Mouse (Mus musculus): Measurements from ENCODE around the gene Ntn5. TPM values are rescaled to one million over a fixed set of nuclear protein-coding genes. Genes with fewer than 3 reads are reported as not detected.

The Ntn5 gene
- polyA plus RNA-seq, 2 experiments, result 0.59 to 1.3 TPM

- no peak overlapping the region for H3K4me2 ChIP-seq (replicated peaks; ENCODE audit: low read depth, low read length, severe bottlenecking)
- TF ChIP-seq POLR2A (IDR thresholded peaks at IDR 0.05; ENCODE audit: borderline replicate concordance, extremely low read depth, insufficient read depth, insufficient read length), result no peak
- no peaks in the 10 kb centered on the region for H3K36me3 ChIP-seq (ENCODE audit: control insufficient read depth, insufficient read depth, low read length)
- ATAC-seq (ENCODE audit: low FRiP score, low read depth) (no peak), DNase-seq (ENCODE audit: low spot score) (no peak)
- no peak overlapping the region for H3K4me3 ChIP-seq (replicated peaks; ENCODE audit: low read length)
- H3K9me3 ChIP-seq (ENCODE audit: control insufficient read depth, low read length), result no peaks in the 10 kb centered on the region
- no peak overlapping the region for H3K27ac ChIP-seq (replicated peaks; ENCODE audit: low read depth, low read length)
- no peaks in the 10 kb centered on the region for H3K27me3 ChIP-seq (ENCODE audit: control insufficient read depth, insufficient read depth, low read length)
- WGBS, result 95% methylated on average over 9 of the region's 9 CpGs
- H3K4me1 ChIP-seq (ENCODE audit: control insufficient read depth, insufficient read depth, low read length), result no peaks in the 10 kb centered on the region
- no peak overlapping the region for H3K9ac ChIP-seq (ENCODE audit: low read depth, low read length, severe bottlenecking)
These were observed 14.9 kb upstream of the Ntn5 start for GRCm38 (mm10) chr7:45668921-45669320.

DNA sequence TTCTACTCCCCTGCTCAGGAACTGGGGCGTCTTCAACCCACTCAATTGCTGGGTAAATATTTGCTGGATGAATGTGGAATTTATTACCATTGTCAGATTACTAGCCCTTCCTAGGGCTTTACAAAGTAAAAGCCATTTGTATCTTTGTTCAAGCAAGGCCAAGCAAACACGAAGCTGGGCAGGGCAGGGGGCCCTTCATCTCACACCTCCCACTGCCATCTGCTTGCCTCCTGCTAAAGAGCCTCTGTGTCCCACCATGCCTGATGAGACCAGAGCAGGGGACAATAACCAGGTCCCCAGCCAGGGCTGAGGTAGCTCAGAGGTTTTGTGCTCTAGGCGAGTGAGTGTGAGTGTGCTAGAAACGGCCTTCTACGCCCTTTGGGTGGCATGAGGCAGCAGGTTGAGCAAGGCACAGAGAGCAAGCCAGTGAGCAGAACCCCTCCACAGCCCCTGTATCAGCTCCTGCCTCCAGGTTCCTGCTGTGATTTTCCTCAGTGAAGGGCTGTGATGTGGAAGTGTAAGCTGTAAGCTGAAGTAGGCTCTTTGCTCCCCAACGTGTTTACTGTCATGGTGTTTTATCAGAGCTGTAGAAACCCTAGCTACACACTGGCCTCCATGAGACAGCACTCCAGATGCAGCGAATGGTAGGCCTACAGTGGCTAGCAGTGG lies 6.1 kb upstream of the Ntn5 start:
- ATAC-seq (ENCODE audit: low FRiP score, low read depth) (no peak), DNase-seq (ENCODE audit: low spot score) (no peak)
- Histone ChIP-seq H3K4me1 (ENCODE audit: control insufficient read depth, insufficient read depth, low read length) (no peaks in the 10 kb centered on the region), H3K4me2 (replicated peaks; ENCODE audit: low read depth, low read length, severe bottlenecking) (no peak overlapping the region), H3K9ac (ENCODE audit: low read depth, low read length, severe bottlenecking) (no peak overlapping the region), H3K36me3 (ENCODE audit: control insufficient read depth, insufficient read depth, low read length) (no peaks in the 10 kb centered on the region), H3K4me3 (replicated peaks; ENCODE audit: low read length) (no peak overlapping the region), H3K27ac (replicated peaks; ENCODE audit: low read depth, low read length) (no peak overlapping the region), H3K9me3 (ENCODE audit: control insufficient read depth, low read length) (no peaks in the 10 kb centered on the region), H3K27me3 (ENCODE audit: control insufficient read depth, insufficient read depth, low read length) (no peaks in the 10 kb centered on the region)
- WGBS, result 67% methylated on average over 7 of the region's 7 CpGs
- TF ChIP-seq POLR2A (IDR thresholded peaks at IDR 0.05; ENCODE audit: borderline replicate concordance, extremely low read depth, insufficient read depth, insufficient read length), result no peak

GRCm38 (mm10) chr7:45678513-45678912 lies 5.3 kb upstream of the Ntn5 start:
- TF ChIP-seq POLR2A (IDR thresholded peaks at IDR 0.05; ENCODE audit: borderline replicate concordance, extremely low read depth, insufficient read depth, insufficient read length), result no peak
- Histone ChIP-seq H3K4me3 (replicated peaks; ENCODE audit: low read length) (no peak overlapping the region), H3K9ac (ENCODE audit: low read depth, low read length, severe bottlenecking) (no peak overlapping the region), H3K27ac (replicated peaks; ENCODE audit: low read depth, low read length) (no peak overlapping the region), H3K4me2 (replicated peaks; ENCODE audit: low read depth, low read length, severe bottlenecking) (no peak overlapping the region), H3K27me3 (ENCODE audit: control insufficient read depth, insufficient read depth, low read length) (no peaks in the 10 kb centered on the region), H3K36me3 (ENCODE audit: control insufficient read depth, insufficient read depth, low read length) (no peaks in the 10 kb centered on the region), H3K4me1 (ENCODE audit: control insufficient read depth, insufficient read depth, low read length) (no peaks in the 10 kb centered on the region), H3K9me3 (ENCODE audit: control insufficient read depth, low read length) (no peaks in the 10 kb centered on the region)
- ATAC-seq (ENCODE audit: low FRiP score, low read depth) (no peak), DNase-seq (ENCODE audit: low spot score) (no peak)
- 92% methylated on average over 12 of the region's 14 CpGs for WGBS

GRCm38 (mm10) chr7:45679966-45680621 lies 3.7 kb upstream of the Ntn5 start:
- H3K27ac ChIP-seq (replicated peaks; ENCODE audit: low read depth, low read length), result no peak overlapping the region
- H3K36me3 ChIP-seq (ENCODE audit: control insufficient read depth, insufficient read depth, low read length), result no peaks in the 10 kb centered on the region
- no peaks in the 10 kb centered on the region for H3K27me3 ChIP-seq (ENCODE audit: control insufficient read depth, insufficient read depth, low read length)
- TF ChIP-seq POLR2A (IDR thresholded peaks at IDR 0.05; ENCODE audit: borderline replicate concordance, extremely low read depth, insufficient read depth, insufficient read length), result no peak
- no peak overlapping the region for H3K4me2 ChIP-seq (replicated peaks; ENCODE audit: low read depth, low read length, severe bottlenecking)
- no peaks in the 10 kb centered on the region for H3K9me3 ChIP-seq (ENCODE audit: control insufficient read depth, low read length)
- 0 out of 2 replicates have a peak, but pooled peaks cover under 1% of the 10 kb centered on the region for H3K4me1 ChIP-seq (ENCODE audit: control insufficient read depth, insufficient read depth, low read length)
- H3K4me3 ChIP-seq (replicated peaks; ENCODE audit: low read length), result no peak overlapping the region
- DNase-seq (ENCODE audit: low spot score), result no peak
- H3K9ac ChIP-seq (ENCODE audit: low read depth, low read length, severe bottlenecking), result no peak overlapping the region
- no peak for ATAC-seq (ENCODE audit: low FRiP score, low read depth)
- 78% methylated on average over 14 of the region's 14 CpGs for WGBS

GRCm38 (mm10) chr7:45681046-45681736 lies 2.6 kb upstream of the Ntn5 start:
- Histone ChIP-seq H3K27me3 (ENCODE audit: control insufficient read depth, insufficient read depth, low read length) (no peaks in the 10 kb centered on the region), H3K4me1 (ENCODE audit: control insufficient read depth, insufficient read depth, low read length) (peaks cover 4% of the 10 kb centered on the region; the same call in 1 of the 2 replicates), H3K9ac (ENCODE audit: low read depth, low read length, severe bottlenecking) (no peak overlapping the region), H3K36me3 (ENCODE audit: control insufficient read depth, insufficient read depth, low read length) (no peaks in the 10 kb centered on the region), H3K4me2 (replicated peaks; ENCODE audit: low read depth, low read length, severe bottlenecking) (no peak overlapping the region), H3K4me3 (replicated peaks; ENCODE audit: low read length) (no peak overlapping the region), H3K27ac (replicated peaks; ENCODE audit: low read depth, low read length) (no peak overlapping the region), H3K9me3 (ENCODE audit: control insufficient read depth, low read length) (no peaks in the 10 kb centered on the region)
- no peak for TF ChIP-seq POLR2A (IDR thresholded peaks at IDR 0.05; ENCODE audit: borderline replicate concordance, extremely low read depth, insufficient read depth, insufficient read length)
- WGBS, result 84% methylated on average over 8 of the region's 8 CpGs
- ATAC-seq (ENCODE audit: low FRiP score, low read depth) (no peak), DNase-seq (ENCODE audit: low spot score) (no peak)

Measured in limb, embryonic 14.5 days (tissue).